Mouse (Mus musculus): ENCODE results near the gene Cbwd1.
"Not testable (repeated sequence)": the region's sequence is repeated elsewhere in the genome, so short reads cannot be mapped to it uniquely, and the experiment has no call there.

Cbwd1 gene

DNA sequence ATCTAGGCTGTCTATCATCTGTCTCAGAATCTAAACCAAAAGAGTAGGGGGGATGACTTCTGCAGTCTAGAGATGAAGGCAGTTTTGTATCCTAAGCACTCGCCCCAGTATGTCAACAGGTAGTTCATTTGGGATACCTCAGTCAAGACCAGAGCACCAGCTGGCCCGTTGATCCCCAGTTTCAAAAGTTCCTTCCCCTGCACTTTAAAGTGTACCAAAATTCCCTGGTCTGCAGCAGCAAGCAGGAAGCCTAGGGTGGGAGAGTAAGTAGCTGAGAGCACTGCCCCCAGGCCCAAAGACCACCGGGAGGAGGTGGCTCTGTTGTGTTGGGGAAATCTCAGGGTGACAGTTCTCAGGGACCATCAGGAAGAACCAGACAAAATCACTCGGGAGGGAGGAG, 64.9 kb downstream of the Cbwd1 start:
- no peak for DNase-seq

DNA sequence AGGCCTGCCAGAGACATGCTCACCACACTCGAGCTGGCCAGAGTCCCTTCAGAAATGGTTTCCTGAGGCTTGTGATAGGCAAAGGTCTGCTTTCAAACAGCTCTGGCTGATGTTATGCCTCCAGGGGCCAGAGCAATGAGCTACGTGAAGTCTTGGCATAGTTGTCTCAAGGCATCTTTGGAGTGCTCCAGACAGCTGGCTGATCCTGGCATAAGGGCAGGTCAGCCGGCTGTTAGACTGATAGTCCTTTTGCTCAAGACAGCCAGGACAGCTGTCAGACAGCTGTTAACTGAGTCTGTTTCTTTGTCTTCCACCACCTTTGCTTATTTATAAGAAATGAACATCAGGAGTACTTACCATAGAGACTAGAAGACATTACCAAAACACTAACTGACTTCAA, 74.5 kb downstream of the Cbwd1 start:
- no peak for DNase-seq

DNA sequence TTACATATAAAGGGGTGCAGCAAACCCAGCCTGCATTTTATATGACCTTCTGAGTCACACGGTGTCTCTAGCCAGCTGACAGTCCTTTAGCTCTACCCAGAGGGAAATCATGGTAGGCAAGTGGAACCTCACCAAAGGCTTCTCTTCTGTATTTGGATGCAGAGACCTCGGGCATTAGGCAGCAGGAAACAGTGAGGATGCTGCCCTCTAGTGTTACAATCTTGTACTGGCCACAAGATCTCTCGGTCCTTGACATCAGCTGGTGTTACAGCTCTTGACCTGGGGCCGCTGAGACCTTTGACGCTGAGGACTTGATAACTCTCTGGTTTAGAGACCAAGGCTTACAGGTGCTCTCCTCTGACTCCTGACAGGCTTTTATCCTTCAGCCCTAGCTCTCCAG, 75.9 kb downstream of the Cbwd1 start:
- peak; percentile 42 for DNase-seq

DNA sequence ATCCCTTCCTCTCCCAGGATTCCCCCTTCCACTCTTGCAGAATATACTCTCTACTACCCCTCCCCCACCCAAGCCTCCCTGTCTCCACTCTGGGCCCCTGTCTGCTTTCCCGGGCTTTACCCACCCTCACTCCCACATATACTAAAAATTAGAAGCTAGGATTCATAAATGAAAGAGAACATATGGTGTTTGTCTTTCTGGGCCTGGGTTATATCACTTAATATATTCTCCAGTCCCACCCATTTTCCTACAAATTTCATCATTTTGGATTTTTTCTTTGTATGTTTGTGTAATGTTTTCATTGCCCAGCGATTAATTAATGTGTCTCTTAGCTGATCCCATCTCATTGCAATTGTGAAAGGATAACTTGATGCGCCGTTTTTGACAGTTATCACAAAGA, 80.2 kb downstream of the Cbwd1 start:
- DNase-seq, result no peak

DNA sequence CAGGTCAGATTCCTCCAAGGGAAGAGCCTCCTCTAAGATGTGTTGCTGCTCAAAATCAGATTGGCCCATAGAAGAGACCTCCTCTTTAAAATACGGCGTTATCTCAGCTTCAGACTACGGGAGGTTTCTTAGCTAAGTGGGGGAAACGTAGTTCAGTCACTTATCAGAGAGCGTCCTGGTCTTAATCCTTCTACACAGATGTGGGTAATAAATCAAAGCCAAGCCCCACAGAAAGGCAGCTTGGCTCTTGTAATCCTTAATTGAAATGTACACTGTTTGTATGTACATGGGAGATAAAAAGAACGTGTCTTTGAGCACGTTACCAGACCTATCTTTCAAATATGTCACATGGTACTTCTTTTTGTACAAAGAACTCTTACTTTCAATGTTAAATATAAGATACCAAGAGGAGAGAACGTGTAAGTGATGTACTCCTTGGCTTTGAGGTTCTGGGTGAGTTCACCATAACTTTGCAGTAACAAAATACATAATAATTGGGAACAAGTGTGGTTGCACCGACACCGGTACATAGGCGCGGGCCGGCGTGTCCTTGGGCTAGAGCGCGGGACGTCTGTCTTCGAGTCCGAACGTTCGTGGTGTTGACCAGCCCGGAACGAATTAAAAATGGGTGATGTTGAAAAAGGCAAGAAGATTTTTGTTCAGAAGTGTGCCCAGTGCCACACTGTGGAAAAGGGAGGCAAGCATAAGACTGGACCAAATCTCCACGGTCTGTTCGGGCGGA, 86.1 kb downstream of the Cbwd1 start, which contains the start of gene Gm10053:
Gene Gm10053, plus strand, starts transcription at position 558 of the 742 bp plus-strand sequence.
- DNase-seq, result not testable (repeated sequence)

DNA sequence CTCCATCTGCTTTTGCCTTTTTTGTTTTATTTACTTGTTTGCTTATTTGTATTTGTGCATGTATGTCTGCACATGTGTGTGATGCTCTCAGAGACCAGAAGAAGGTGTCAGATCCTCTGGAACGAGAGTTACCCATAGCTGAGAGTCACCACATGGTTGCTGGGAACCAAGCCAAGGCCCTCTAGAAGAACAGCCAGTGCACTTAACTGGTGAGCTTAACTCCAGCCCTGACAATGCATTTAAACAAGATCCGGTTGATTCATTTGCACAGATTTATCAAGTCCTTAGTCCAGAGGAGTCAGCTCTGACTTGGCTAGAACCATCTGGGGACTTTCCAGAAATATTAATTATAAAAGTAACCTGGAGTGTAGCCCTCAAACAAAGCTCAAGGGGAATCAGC, 87.5 kb downstream of the Cbwd1 start:
- no peak for DNase-seq

DNA sequence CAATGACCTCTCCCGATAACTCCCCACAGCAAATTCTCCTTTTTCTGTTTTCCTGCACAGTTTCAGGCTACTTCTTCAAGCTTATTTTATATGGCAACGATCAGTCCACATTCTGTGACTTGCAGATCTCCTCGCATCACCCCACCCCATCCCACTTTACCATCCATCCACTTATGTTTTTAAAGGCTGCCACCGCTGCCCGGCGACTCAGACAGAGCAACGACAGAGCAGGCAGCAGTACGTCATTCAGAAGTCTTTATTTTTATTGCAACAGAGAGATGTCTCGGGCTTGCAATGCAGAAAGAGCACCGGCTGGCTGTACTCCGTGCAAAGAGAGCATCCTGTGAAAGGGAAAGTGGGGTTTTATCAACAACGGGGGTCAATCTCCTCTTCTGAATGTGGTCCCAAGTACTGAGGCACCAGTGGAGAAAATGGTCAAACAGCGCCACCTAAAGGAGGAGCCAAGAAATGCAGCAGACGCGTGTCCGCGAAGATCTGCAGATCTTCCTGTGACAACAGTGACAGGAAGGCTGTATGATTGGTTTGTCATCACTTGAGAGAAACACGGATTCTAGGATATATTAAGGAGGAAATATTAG, 90.3 kb downstream of the Cbwd1 start:
- peak; percentile 67 for DNase-seq
